Mouse (Mus musculus) adrenal gland, adult 2 months (tissue): ENCODE measurements at regions not wholly inside any gene's neighbourhood (a gene's known extent, or its start where the extent isn't known, plus 50 kb on each side); places are given as distances from the start of the nearest gene placed in this dataset.

ENCODE experiments used
- DNase-seq: peaks from one replicate; pipeline ENCODE4 v3.0.0; 2021

DNA sequence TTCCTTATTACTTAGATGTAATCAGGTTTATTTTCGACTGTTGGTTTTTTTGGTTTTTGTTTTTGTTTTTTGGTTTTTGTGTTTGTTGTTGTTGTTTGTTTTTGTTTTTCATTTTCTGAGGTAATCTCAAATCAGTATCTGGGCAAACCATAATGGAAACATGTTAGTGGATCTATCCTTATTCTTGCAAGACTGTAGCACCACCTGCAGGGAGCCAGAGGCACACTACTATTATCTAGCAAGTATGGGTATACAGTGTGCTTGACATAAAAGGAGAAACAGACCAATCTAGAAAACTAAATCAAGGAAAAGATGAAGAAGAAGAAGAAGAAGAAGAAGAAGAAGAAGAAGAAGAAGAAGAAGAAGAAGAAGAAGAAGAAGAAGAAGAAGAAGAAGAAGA is 552.4 kb downstream of the Rfpl4b start:
- peak; percentile 20 for DNase-seq

GRCm38 (mm10) chr10:38265564-38265963 is 556.0 kb downstream of the Rfpl4b start:
- no peak for DNase-seq

GRCm38 (mm10) chr10:38246821-38247220 is 574.8 kb downstream of the Rfpl4b start:
- no peak for DNase-seq
